In the genomic region with DNA sequence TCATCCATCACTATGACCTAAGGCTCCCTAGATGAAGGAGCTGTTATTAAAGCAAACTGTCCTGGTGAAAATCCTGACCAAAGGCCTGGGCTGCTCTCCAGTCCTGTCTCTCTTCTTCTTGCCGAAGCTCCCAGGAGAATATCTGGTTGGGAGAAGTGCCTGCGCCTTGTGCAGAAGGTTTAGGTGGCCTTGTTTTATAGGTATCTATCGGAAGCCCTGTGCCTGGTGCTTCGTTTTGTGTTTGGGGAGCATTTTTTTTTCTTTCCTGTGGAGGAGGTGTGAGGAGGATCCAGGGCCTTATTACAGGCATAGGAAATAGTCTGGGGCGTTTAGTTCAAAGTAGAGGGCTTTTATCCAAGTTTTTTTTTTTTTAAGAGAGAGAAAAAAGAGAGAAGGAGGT, we compare ENCODE assay signal across 15 mouse cellular contexts. TPM values are rescaled to one million over a fixed set of nuclear protein-coding genes. Genes with fewer than 3 reads are reported as not detected.
DNase-seq lines count a peak whose midpoint lies in the region; ATAC-seq and TF ChIP-seq lines count a peak whose summit lies in the region.
"Had no signal": no experiment of that assay in that cellular context is flagged by ENCODE, and none has a peak within 500 bp of the region (broad histone marks: within the 10 kb centered on the region; RNA-seq: fewer than 3 reads in every experiment).

No protein-coding gene starts in this region.

- no peak for TF ChIP-seq CTCF in liver, adult 2 months (IDR thresholded peaks at IDR 0.05; ENCODE audit: low read depth, low read length)
- TF ChIP-seq CTCF in liver, postnatal 0 days (IDR thresholded peaks at IDR 0.05; ENCODE audit: low read depth) = no peak

- no peaks in the 10 kb centered on the region for H3K36me3 ChIP-seq in liver, adult 2 months (ENCODE audit: control insufficient read depth, insufficient read depth, low read length)
- no peaks in the 10 kb centered on the region for H3K36me3 ChIP-seq in intestine, embryonic 15.5 days
- no peaks in the 10 kb centered on the region for H3K36me3 ChIP-seq in liver, postnatal 0 days (replicated peaks; ENCODE audit: insufficient read depth, low read length)

- TF ChIP-seq POLR2A in liver, adult 2 months (IDR thresholded peaks at IDR 0.05; ENCODE audit: extremely low read depth, insufficient read depth, low read length) = no peak

- peaks cover 12% of the 10 kb centered on the region for H3K27me3 ChIP-seq in liver, adult 2 months (ENCODE audit: control insufficient read depth, insufficient read depth, low read length)
- peaks cover 53% of the 10 kb centered on the region for H3K27me3 ChIP-seq in intestine, embryonic 15.5 days (replicated peaks)
- H3K27me3 ChIP-seq in liver, postnatal 0 days (ENCODE audit: insufficient read depth, low read length) = peaks cover 90% of the 10 kb centered on the region

- DNase-seq in embryo, embryonic 10.5 days (ENCODE audit: low spot score) = peak; percentile 51
- DNase-seq in embryo, embryonic 10 days (ENCODE audit: low spot score) = no peak
- no peak for DNase-seq in liver, adult 2 months (ENCODE audit: extremely low read depth, low read depth, low spot score)
- no peak for DNase-seq in liver
- peak; percentile 5 for DNase-seq in liver, postnatal 0 days
- DNase-seq in T-cell, adult 2 months (ENCODE audit: low spot score) = no peak
- DNase-seq in spleen, postnatal 10 days (ENCODE audit: low spot score in 2 of 2) = no peak
- DNase-seq: cerebellum, adult 9-10 months; right cerebral cortex, postnatal 25 days had no signal

- 6% methylated on average over 5 of the region's 5 CpGs for WGBS in liver, adult 2 months
- WGBS in intestine, embryonic 15.5 days = 13% methylated on average over 5 of the region's 5 CpGs
- 15% methylated on average over 5 of the region's 5 CpGs for WGBS in liver, postnatal 0 days (ENCODE audit: insufficient replicate concordance)

- no peak for TF ChIP-seq EP300 in liver, postnatal 0 days (IDR thresholded peaks at IDR 0.05; ENCODE audit: low read depth)

- no peak overlapping the region for H3K9ac ChIP-seq in liver, adult 2 months (ENCODE audit: low read depth, low read length)
- H3K9ac ChIP-seq in intestine, embryonic 15.5 days = peak overlapping the region; percentile 42
- H3K9ac ChIP-seq in liver, postnatal 0 days (replicated peaks) = peak overlapping the region; percentile 44; the same call in 1 of the 2 replicates

- no peaks in the 10 kb centered on the region for H3K4me1 ChIP-seq in liver, adult 2 months (ENCODE audit: control insufficient read depth, insufficient read depth, low read length)
- peaks cover 13% of the 10 kb centered on the region for H3K4me1 ChIP-seq in intestine, embryonic 15.5 days (replicated peaks)
- H3K4me1 ChIP-seq in liver, postnatal 0 days (ENCODE audit: insufficient read depth) = peaks cover 7% of the 10 kb centered on the region

- no peak for ATAC-seq in intestine, embryonic 15.5 days
- ATAC-seq in liver, postnatal 0 days = no peak
- ATAC-seq: inflammation-experienced regulatory T-cells, adult 6 months had no signal

- H3K9me3 ChIP-seq in intestine, embryonic 15.5 days = no peaks in the 10 kb centered on the region
- H3K9me3 ChIP-seq in liver, postnatal 0 days (ENCODE audit: low read length) = no peaks in the 10 kb centered on the region

- no peak overlapping the region; the same call in 1 of the 2 replicates for H3K27ac ChIP-seq in liver, adult 2 months (replicated peaks; ENCODE audit: insufficient read depth, low read depth, low read length)
- peak overlapping the region; percentile 72; the same call in 1 of the 2 replicates for H3K27ac ChIP-seq in intestine, embryonic 15.5 days
- H3K27ac ChIP-seq in liver, postnatal 0 days (ENCODE audit: low read depth) = no peak overlapping the region

- peak overlapping the region; percentile 59 for H3K4me2 ChIP-seq in intestine, embryonic 15.5 days (replicated peaks)
- H3K4me2 ChIP-seq in liver, postnatal 0 days (ENCODE audit: low read depth, low read length) = peak overlapping the region; percentile 24; the same call in 1 of the 2 replicates

- H3K79me2 ChIP-seq in liver, adult 2 months (ENCODE audit: control insufficient read depth, insufficient read depth, low read length) = no peaks in the 10 kb centered on the region

- H3K4me3 ChIP-seq in liver, adult 2 months (ENCODE audit: insufficient read depth, low read depth, low read length) = peak overlapping the region; percentile 10; the same call in 1 of the 2 replicates
- H3K4me3 ChIP-seq in intestine, embryonic 15.5 days (replicated peaks) = peak overlapping the region; percentile 30
- H3K4me3 ChIP-seq in liver, postnatal 0 days (ENCODE audit: low read depth, low read length) = peak overlapping the region; percentile 13; the same call in 1 of the 2 replicates
- H3K4me3 ChIP-seq: megakaryocyte, embryonic 14.5 days had no signal

RNA-seq across cellular contexts. Expression of a gene that starts 3.9 kb away (rescaled TPM):
- 1.9 and 2.0 TPM in 2 replicates for total RNA-seq in liver, adult 2 months (2014; rRNA removed)
- polyA plus RNA-seq in liver, adult 2 months (2012; rRNA removed) = 3.9 and 4.1 TPM in 2 replicates
- polyA plus RNA-seq in intestine, embryonic 15.5 days (2015; fragmentation: Nextera tagmentation; extraction: Ambion mirVana) = 6.7 and 9.4 TPM in 2 replicates
- 0.69 and 0.70 TPM in 2 replicates for polyA plus RNA-seq in liver, postnatal 0 days (2015; fragmentation: Nextera tagmentation; extraction: Ambion mirVana)
- total RNA-seq: layer of hippocampus, adult 18-20 months; left cerebral cortex, postnatal 14 days had no signal
- polyA plus RNA-seq: inflammation-experienced regulatory T-cells, adult 6 months; neural tube, embryonic 14.5 days had no signal

Comparison
In these comparisons a context has a peak if more than half of its experiments do, and no peak if none do; other contexts are left out.
1. DNase-seq: peak in embryo, embryonic 10.5 days (single experiment) and liver, postnatal 0 days (single experiment); none in embryo, embryonic 10 days (single experiment), liver, adult 2 months (single experiment), liver (single experiment), T-cell, adult 2 months (single experiment) and spleen, postnatal 10 days (0 of 2).
2. Peak in every context shown above with its lines, with median percentiles within 50 percentile points of each other: H3K4me3 ChIP-seq.